In genomic region chr19:23770494-23771423, GRCm38 (mm10) we compare ENCODE assay signal across 18 mouse cellular contexts. TPM values are rescaled to one million over a fixed set of nuclear protein-coding genes. Genes with fewer than 3 reads are reported as not detected.
DNase-seq lines count a peak whose midpoint lies in the region; ATAC-seq and TF ChIP-seq lines count a peak whose summit lies in the region.
"Had no signal": no experiment of that assay in that cellular context is flagged by ENCODE, and none has a peak within 500 bp of the region (broad histone marks: within the 10 kb centered on the region; RNA-seq: fewer than 3 reads in every experiment).

No protein-coding gene starts in this region.

- H3K27me3 ChIP-seq in hindbrain, embryonic 12.5 days = no peaks in the 10 kb centered on the region
- no peaks in the 10 kb centered on the region for H3K27me3 ChIP-seq in midbrain, embryonic 16.5 days (ENCODE audit: control insufficient read depth, insufficient read depth, low read depth, low read length)
- no peaks in the 10 kb centered on the region for H3K27me3 ChIP-seq in kidney, adult 2 months (replicated peaks; ENCODE audit: control insufficient read depth, insufficient read depth, low read length)
- H3K27me3 ChIP-seq: CH12.LX; embryonic facial prominence, embryonic 15.5 days; liver, embryonic 13.5 days; stomach, embryonic 15.5 days had no signal

- peak overlapping the region; percentile 15; the same call in 1 of the 2 replicates for H3K4me2 ChIP-seq in hindbrain, embryonic 12.5 days (replicated peaks)
- H3K4me2 ChIP-seq in midbrain, embryonic 16.5 days (ENCODE audit: low read length) = no peak overlapping the region
- H3K4me2 ChIP-seq: embryonic facial prominence, embryonic 15.5 days; liver, embryonic 13.5 days; stomach, embryonic 15.5 days had no signal

- no peak overlapping the region for H3K9ac ChIP-seq in hindbrain, embryonic 12.5 days
- no peak overlapping the region for H3K9ac ChIP-seq in midbrain, embryonic 16.5 days (ENCODE audit: low read depth, low read length)
- H3K9ac ChIP-seq: embryonic facial prominence, embryonic 15.5 days; liver, embryonic 13.5 days; stomach, embryonic 15.5 days had no signal

- H3K36me3 ChIP-seq in hindbrain, embryonic 12.5 days = no peaks in the 10 kb centered on the region
- H3K36me3 ChIP-seq in midbrain, embryonic 16.5 days (ENCODE audit: control insufficient read depth, insufficient read depth, low read length) = no peaks in the 10 kb centered on the region
- H3K36me3 ChIP-seq in kidney, adult 2 months (ENCODE audit: control insufficient read depth, insufficient read depth, low read length) = no peaks in the 10 kb centered on the region
- H3K36me3 ChIP-seq: embryonic facial prominence, embryonic 15.5 days; liver, embryonic 13.5 days; stomach, embryonic 15.5 days had no signal

- 40% methylated on average over 10 of the region's 10 CpGs for WGBS in hindbrain, embryonic 12.5 days
- WGBS in midbrain, embryonic 16.5 days = 23% methylated on average over 10 of the region's 10 CpGs
- 60% methylated on average over 10 of the region's 10 CpGs for WGBS in kidney, adult 2 months

- H3K27ac ChIP-seq in hindbrain, embryonic 12.5 days = peak overlapping the region; percentile 73
- no peak overlapping the region for H3K27ac ChIP-seq in midbrain, embryonic 16.5 days (ENCODE audit: low read length)
- no peak overlapping the region for H3K27ac ChIP-seq in kidney, adult 2 months (ENCODE audit: insufficient read depth, low read depth, low read length)
- H3K27ac ChIP-seq: embryonic facial prominence, embryonic 15.5 days; gastrocnemius, adult 2 months; liver, embryonic 13.5 days; stomach, embryonic 15.5 days had no signal

- no peak for TF ChIP-seq CTCF in kidney, adult 2 months (conservative IDR thresholded peaks at IDR 0.05; ENCODE audit: insufficient read depth, insufficient read length, low read depth, low read length)

- no peak for TF ChIP-seq POLR2A in kidney, adult 2 months (IDR thresholded peaks at IDR 0.05; ENCODE audit: low read depth, low read length)

- H3K4me3 ChIP-seq in hindbrain, embryonic 12.5 days = no peak overlapping the region
- H3K4me3 ChIP-seq in midbrain, embryonic 16.5 days (ENCODE audit: low read depth, low read length) = no peak overlapping the region
- no peak overlapping the region for H3K4me3 ChIP-seq in kidney, adult 2 months (ENCODE audit: insufficient read depth, low read depth, low read length)
- H3K4me3 ChIP-seq: embryonic facial prominence, embryonic 15.5 days; gastrocnemius, adult 2 months; liver, embryonic 13.5 days; myocyte; stomach, embryonic 15.5 days had no signal

- DNase-seq in testis, postnatal 10 days (ENCODE audit: low spot score) = peak; percentile 24
- no peak for DNase-seq in testis, postnatal 14 days (ENCODE audit: low spot score)
- no peak for DNase-seq in kidney, adult 2 months
- DNase-seq in liver = no peak
- DNase-seq in spleen, postnatal 14 days (ENCODE audit: low spot score in 2 of 2) = no peak
- DNase-seq: adrenal gland, postnatal 25 days; cerebellum, adult 11 months; gastrocnemius, adult 2 months; kidney, postnatal 10 days; liver, embryonic 13.5 days; lung, postnatal 14 days had no signal

- peak; percentile 85 for ATAC-seq in hindbrain, embryonic 12.5 days (ENCODE audit: low FRiP score)
- peak; percentile 23; the same call in 1 of the 2 replicates for ATAC-seq in midbrain, embryonic 16.5 days
- ATAC-seq: inflammation-experienced regulatory T-cells, adult 6 months had no signal

- H3K9me3 ChIP-seq in hindbrain, embryonic 12.5 days (replicated peaks) = no peaks in the 10 kb centered on the region
- no peaks in the 10 kb centered on the region for H3K9me3 ChIP-seq in midbrain, embryonic 16.5 days (replicated peaks; ENCODE audit: control insufficient read depth, low read length, poor library complexity, severe bottlenecking)
- H3K9me3 ChIP-seq: embryonic facial prominence, embryonic 15.5 days; liver, embryonic 13.5 days; stomach, embryonic 15.5 days had no signal

- peaks cover 14% of the 10 kb centered on the region for H3K4me1 ChIP-seq in hindbrain, embryonic 12.5 days
- H3K4me1 ChIP-seq in midbrain, embryonic 16.5 days (ENCODE audit: control insufficient read depth, insufficient read depth, low read length) = peaks cover 10% of the 10 kb centered on the region
- no peaks in the 10 kb centered on the region for H3K4me1 ChIP-seq in kidney, adult 2 months (ENCODE audit: control insufficient read depth, insufficient read depth, low read length)
- H3K4me1 ChIP-seq: liver, embryonic 13.5 days; stomach, embryonic 15.5 days had no signal

RNA-seq across cellular contexts. Expression of gene Apba1, which starts 12.1 kb away (rescaled TPM):
- polyA plus RNA-seq in hindbrain, embryonic 12.5 days (2016; fragmentation: Nextera tagmentation; extraction: Ambion mirVana) = 6.0 and 7.1 TPM in 2 replicates
- 10.9 and 12.3 TPM in 2 replicates for polyA plus RNA-seq in midbrain, embryonic 16.5 days (2015; fragmentation: Nextera tagmentation; extraction: Ambion mirVana)
- polyA plus RNA-seq in kidney, adult 2 months (2012; rRNA removed) = 1.6 and 1.9 TPM in 2 replicates
